Mouse (Mus musculus) erythroblast, adult 5-6 weeks (primary cell): Measurements from ENCODE around the gene Skp1a. TPM values are rescaled to one million over a fixed set of nuclear protein-coding genes. Genes with fewer than 3 reads are reported as not detected.
"Not testable (repeated sequence)": the region's sequence is repeated elsewhere in the genome, so short reads cannot be mapped to it uniquely, and the experiment has no call there.

Source experiments
- ATAC-seq: replicated peaks from 2 replicates; pipeline ENCODE4 v1.8.0; 2016; ENCODE audit warnings: moderate number of reproducible peaks, mild to moderate bottlenecking, moderate TSS enrichment, inconsistent platforms; ENCODE audit not compliant: poor library complexity, low FRiP score, severe bottlenecking
- total RNA-seq, 2 experiments: library from RNA; stranded (forward) in 1 of 2; stranded (reverse) in 1 of 2; fragments of 150-400 nt in 1 of 2; fragments of 200-764, 138-1000 nt in 1 of 2; gene quantifications; 2 replicates each; pipeline versions ENCODE4 v1.2.3 to v1.2.4; 2015 to 2017; ENCODE audit warnings: low replicate concordance in 2 of 2

Skp1a gene
- total RNA-seq (2015; ENCODE audit: low replicate concordance) (80.5 and 95.3 TPM in 2 replicates), total RNA-seq (2017; ENCODE audit: low replicate concordance) (81.2 and 90.5 TPM in 2 replicates)

DNA sequence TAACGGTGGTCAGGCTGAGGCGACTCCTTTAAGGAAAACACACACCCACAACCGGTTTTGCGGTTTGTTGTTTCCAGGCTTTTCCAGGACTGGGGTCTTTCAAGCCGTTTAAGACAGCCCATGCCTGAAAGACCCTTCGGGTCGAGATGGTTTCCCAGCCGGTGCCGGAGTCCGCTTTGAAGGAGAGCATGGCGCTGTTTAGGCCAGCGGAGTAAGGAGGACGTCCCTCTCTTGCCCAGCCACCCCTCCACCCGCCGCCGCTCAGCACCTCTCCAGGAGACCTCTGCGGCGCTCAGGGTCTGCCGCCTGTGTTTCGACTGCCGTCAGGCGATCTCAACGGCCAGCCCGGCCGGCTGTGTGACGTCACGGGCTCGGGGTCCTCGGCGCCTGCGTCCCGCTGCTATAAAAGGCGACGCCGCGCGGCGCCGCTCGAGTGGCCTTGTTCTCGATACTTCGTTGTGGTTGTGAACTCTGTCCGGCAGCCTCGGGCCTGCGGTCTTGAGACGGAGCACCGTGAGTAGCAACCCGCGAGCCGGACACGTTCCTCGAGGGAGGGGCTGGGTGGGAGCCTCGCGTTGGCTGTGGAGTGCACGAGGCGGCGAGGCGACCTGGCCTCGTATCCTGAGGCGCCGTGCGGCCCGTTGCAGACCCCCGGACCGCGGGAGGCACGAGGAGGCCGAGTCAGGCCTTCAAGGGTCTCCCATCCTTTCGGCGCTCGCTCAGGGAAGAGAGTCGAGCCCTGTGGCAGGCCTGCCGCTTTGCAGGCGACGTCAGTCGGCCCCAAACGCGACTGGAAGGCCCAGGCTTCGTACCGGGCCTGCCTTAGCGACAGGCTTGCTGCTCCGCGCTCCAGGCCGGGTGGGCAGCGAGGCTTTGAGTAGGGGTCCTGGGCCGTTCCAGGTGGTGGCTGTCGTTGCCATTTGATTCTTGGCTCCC lies at the start of gene Skp1a:
Skp1a (plus strand) TSS at position 390 of the 936 bp plus-strand sequence.
- ATAC-seq, result peak; percentile 85

DNA sequence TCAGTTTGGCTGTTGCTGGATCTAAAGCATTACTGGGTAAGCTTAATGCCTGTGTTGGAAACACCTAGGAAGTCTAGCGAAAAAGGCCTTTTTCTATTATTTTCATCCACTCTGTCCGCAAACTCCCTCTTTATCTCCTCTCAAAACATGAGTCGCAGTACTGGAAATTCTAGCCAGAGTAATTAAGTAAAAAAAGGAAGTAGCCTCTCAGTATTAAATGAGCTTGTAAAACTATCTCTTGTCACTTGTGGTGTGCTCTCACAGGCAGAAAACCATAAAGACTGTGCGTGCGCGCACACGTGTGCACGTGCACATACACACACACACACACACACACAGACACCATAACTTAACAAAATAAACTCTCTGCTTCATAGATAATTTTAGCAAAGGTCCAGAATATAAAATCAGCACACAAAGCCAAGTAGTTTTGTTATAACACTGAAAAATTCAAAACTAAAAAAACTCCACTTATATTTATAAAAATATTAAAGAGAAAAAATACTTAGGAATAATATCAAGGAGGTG lies 35.2 kb upstream of the Skp1a start:
- ATAC-seq, result not testable (repeated sequence)

DNA sequence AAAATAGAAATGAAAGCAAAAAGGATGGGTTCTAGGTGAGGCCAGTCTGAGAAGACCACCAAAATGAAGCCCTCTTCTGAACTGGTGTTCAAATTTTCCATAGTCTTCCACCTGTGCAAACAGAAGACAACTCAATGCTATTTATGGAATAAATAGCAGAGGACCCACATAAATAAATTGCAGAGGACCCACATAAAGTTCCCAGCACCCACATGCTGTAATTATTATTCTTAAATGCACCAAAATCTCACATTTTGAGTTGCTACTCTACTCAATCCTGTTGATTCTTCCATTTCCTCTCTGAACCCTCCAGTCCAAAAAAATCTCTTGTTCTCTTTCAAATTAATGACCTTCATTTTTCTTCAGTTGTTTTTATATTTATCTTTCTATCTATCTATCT lies 17.9 kb upstream of the Skp1a start, which contains the start of gene Olfr1371:
Olfr1371 (minus strand) TSS at position 101 of the 400 bp plus-strand sequence.
- ATAC-seq, result no peak

DNA sequence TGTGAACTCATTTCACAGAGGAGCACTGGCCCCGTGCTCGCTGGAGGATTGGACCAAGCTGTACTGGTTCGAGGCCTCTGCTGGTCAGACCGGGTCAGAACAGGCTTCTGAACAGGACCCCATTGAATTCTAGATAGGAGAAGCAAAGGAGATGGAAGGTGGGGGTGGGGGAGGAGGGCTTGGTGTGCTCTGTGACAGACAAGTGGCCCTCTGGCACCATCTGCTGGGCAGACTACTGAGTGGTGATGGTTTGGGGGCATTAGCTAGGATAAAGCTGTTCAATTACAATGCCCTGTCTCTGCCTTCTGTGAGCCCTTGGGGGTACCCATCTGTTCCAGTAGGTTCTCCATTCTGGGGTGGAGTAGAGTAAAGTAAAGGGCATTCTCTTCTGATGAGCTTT lies 11.5 kb upstream of the Skp1a start:
- 0 out of 2 replicates have a peak, but pooled peaks have one; percentile 18 for ATAC-seq

DNA sequence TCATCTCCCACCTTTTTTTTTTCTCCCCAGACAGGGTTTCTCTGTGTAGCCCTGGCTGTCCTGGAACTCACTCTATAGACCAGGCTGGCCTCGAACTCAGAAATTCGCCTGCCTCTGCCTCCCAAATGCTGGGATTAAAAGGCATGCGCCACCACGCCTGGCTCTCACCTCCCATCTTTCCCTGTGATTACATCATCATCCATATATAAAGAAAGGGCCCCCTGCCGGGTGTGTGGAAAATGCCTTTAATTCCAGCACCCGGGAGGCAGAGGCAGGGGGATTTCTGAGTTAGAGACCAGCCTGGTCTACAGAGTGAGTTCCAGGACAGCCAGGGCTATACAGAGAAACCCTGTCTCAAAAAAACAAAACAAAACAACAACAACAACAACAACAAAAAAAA lies 9.9 kb upstream of the Skp1a start:
- ATAC-seq, result not testable (repeated sequence)

DNA sequence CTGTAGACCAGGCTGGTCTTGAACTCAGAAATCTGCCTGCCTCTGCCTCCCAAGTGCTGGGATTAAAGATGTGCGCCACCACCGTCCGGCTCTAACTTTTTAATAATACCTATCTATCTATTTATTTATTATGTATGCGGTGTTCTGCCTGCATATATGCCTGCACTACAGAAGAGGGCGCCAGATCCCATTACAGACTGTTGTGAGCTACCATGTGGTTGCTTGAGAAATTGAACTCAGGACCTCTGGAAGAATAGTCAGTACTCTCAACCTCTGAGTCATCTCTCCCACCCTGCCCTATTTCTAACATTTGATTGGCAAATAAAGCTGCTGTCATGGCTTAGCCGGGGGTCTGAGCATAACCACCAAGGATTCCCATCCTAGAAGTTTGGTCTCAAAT lies 8.9 kb upstream of the Skp1a start:
- ATAC-seq, result no peak

DNA sequence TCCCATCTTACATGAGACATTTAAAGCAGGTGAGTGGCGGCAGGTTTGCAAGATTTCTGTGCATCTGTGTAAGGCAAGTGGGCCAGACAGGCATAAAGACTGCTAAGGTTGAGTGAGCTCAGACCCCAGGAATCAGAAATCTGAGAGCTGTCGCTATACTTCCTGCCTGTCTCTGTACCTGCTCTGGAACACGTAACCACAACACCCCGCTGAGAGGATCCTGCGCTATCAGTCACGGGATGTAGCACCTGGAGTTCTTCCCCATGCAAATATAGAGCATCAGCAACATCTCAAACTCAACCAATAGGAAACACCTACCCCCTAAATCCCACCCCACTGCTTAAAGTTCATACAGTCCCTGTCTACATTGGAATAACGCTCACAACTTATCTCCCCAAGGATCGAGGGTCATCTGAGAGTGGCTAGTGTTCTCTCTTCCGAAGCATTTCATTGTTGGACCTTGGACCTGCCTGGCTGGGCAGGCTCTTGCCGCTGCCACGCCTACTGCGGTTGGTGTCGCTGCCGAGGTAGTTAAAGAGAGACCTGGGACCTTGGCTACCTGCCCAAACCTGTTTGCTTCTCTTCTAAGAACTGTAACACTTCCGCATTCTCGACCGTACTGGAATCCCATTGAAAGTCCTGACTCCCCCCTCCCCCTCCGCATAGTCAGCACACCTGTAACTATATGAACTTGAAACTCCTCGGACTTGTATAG lies 7.7 kb upstream of the Skp1a start:
- ATAC-seq, result peak; percentile 49; the same call in 1 of the 2 replicates

DNA sequence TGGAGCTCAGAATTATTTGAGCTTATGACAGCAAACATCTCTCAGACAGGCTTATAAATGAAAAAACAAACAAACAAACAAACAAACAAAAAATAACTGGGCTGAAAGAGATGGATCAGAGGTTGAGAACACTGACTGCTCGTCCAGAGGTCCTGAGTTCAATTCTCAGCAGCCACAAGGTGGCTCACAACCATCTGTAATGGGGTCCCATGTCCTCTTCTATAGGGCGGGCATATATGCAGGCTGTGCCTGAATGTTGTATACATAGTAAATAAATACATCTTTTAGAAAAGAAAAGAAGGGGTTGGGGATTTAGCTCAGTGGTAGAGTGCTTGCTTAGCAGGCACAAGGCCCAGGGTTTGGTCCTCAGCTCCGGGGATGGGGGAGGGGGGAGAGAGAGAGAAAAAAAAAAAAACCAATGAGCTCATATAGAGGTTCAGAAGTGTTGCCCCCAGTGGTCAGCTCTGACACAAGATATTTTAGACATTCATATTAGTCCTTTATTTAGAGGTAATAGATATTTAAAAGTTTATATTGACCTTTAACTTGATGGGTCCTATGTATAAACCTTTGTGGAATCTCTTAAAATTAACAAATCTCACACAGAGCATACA lies 5.7 kb upstream of the Skp1a start:
- ATAC-seq, result no peak

DNA sequence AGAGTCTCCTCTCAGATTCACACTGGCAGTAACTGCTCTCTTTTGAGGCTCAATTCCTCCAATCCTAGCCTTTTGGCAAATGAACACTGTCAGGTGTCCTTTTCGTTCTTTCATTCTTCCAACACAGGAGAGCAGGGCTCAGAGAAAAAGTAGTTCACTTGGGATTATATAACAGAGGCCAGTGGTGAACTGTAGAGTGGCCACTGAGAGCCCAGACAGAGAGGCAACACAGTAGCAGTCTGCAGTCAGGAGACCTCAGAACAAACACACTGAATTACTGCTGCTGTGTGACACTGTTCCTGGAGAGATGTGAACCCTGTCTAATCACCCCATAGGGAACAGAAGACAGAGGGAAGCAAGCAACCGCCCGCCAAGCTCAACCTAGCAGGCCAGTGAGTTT lies 4.7 kb upstream of the Skp1a start:
- ATAC-seq, result no peak

DNA sequence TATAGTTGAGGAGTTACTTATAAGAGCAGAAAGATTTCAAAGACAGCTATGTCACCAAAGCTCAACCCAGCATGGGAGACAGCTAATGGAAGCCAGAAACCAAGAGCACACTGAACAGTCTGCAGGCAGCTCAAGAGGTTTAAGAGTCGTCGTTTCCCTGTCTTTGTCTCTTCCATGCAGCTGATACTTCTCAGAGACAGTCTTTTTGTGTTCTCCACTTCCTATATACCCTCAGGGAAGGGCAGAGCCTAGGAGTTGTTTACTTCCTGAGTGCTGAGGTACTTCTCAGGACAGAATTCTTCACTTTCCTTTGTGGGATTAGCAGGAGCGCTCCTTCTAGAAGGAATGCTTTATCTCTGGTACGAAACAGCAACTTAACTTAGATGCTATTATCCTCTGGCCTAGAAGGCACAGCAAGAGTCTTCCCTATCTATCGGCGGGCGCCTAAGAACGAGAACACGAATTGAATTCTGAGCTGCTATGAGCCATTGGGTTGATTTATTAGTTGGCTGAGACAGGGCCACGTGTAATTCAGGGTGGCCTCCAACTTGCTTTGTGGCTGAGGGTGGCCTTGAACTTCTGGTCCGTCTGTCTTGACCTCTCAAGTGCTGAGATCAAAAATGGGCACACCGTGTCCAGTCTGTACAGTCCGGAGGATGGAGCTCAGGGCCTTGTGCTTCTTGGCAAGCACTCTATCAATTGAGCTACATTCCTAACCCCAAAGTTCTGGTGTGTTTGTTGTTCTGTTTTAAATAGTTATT lies 4.1 kb upstream of the Skp1a start:
- no peak for ATAC-seq

DNA sequence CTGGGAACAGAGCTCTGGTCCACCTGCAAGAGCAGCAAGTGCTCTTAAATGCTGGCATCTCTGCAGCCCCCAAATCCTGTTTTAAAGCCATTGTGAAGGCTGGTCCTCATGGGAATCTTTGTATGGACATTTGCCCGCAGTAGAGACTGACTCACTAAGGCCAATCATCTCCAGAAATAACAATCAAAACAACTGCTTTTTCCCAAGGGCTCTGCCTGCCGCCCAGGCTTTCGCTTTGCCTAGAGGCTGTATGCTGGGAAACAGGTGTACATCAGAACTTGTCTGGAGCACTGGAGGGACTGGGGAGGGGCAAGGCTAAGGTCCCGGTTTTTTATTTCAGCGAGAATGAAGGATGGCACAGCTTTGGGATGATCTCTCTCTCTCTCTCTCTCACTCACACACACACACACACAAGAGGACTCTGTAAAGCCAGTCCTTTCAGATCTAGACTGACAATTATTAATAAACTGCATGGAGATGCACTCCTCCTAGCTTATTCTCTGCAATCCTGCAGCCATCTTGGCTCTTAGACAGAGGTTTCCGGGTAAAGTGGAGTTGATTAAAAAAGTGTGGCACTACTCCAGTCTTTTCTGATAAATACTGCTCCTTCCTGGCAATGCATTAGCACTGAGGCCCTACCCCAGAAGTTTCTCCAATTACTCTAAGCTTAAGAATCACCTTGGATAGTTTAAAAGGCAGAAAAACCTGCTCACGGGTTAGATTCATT lies 2.9 kb upstream of the Skp1a start:
- no peak for ATAC-seq

DNA sequence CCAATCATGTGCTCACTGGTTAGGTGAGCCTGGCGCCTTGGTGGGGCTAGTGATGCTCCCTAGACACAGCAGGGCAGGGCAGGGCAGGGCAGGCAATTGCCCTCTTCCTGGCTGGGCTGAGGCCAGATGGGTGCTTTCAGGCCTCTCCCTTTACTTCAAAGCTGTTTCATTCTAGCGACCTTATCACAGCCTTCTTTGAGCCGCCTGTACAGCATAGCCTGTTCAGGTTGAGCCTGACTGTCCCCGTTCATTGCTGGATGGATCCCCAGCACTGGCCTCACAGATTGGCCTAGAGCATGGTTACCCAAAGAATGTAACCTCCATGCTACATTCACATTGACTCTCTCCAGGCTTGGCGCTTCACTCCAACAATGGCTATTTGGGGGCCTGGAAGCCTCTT lies 1.1 kb upstream of the Skp1a start:
- ATAC-seq, result no peak

DNA sequence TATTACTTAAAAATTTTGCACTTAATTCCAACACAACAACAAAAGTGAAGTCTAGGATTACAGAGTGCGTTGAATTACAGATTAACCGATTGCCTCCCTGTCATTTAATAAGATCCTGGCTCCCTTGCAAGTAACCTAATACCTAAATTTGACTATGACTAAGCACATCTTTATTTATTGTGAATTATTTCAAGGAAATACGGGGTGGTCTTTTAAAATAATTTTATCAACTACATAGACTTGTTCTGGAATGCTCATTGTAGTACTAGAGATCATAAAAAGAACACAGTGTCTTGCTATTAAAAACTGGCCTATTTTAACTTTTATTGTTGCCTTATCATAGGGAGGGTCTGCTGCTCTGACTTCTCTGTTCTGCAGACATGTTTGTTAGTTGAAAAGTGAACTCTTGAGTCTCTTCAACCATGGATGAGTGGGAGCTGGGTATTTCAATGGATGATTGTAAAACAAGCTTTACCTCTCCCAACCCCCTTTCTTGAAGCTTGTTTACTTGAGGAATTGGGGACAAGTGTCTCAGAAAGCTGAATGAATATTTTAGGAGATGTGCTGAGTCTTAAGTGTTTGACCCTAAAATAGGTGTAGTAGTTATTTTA lies 1.4 kb downstream of the Skp1a start:
- ATAC-seq, result no peak

DNA sequence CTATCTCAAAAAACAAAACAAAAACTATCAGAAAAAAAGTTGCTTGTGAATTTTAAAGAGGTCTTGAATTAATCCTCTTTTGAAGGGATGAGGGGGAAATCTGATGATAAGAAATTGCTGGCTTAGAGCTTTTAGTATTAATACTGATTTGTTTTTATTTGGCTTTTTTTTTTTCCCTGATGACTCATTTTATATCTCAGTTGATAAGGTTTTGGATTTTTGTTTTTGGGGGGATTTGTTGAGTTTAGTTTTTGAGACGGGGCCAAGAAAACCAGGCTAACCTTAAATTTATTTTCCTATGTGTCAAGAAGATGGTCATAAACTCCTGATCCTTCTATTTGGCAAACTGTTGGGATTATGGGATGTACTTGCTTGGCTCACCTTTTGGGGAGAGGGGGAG lies 2.1 kb downstream of the Skp1a start:
- ATAC-seq, result no peak

DNA sequence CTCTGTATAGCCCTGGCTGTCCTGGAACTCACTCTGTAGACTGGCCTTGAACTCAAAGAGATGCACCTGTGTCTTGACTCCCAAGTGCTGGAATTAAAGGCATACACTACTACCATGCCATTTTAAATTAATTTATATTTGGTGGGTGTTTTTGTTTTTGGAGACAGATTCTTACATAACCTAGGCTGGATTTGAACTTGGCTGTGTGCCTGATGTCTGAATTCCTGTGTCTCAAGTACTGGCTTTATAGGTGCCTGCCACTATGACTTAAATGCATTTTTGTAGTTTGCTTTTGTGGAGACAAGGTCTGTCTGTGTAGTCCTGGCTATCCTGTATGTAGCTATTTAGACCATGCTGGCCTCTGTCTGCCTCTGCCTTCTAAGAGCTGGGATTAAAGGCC lies 2.7 kb downstream of the Skp1a start:
- no peak for ATAC-seq

DNA sequence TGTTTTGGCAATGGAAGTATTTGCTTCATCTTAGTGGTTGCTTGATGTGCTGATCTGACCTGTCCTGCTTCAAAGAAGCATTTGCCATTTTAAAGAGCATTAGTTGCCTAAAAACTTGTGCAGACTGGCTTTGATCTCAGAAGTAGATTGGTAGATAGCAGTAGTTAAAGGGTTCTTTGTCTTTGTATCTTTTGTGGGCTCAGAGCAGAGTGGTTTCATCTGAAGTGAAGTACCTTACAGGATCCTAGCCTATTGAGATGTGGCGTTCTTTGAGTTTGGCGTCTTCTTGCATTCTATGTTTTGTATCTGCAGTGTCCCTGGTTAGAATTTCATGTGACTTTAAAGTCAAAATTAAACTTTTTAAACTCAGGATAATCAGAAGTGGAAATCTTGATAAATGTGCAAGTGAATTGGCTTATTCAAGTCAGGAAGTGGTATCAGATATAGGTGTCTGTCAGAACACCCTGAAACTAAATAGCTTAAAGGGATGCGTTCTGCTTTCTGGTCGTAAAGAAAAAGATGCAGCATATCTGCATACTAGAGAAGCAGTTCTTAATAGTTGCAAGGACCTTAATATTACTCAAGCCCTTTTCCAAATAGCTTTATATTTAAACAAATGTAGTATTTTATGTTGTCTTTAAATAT lies 9.2 kb downstream of the Skp1a start:
- no peak for ATAC-seq

DNA sequence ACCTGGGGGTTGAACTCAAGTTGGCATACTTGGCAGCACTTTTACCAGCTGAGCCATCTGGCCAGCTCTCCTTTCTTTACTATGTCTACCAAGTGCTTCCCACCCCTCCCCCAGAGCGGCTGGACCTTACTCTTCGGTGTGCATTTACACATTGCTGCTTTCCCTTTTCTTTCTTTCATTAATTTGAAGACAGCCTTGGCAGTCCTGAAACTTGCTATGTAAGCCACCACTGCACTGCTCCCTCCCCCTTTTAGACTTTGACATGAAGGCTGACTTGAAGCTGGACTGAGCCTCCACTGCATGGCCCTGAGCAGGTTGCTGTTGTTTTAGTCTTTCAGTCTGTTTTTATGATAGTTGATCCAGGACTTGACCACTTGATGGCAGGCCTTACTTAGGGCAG lies 17.7 kb downstream of the Skp1a start:
- no peak for ATAC-seq

DNA sequence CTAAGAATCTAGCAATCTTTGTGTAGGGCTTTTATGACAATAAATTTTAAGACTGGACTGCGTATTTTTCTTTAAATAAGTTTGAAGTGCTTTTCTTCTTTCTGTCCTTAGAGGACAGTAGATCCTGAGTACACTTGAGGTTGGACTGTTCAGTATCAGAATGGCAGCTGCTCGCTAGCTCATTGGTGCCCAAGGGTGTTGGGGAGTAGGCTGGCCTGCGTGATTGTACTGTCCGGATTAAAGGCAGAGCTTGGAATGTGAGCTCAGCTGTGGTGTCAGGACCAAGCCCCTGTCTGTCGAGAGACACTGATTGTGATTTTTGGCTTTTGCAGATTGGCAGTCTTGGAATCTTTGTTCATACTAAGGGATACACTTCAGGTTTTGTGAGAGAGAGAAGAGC lies 20.0 kb downstream of the Skp1a start:
- no peak for ATAC-seq
